Mouse (Mus musculus) bone marrow, adult 2 months (tissue): ENCODE data around the gene Crmp1. TPM values are rescaled to one million over a fixed set of nuclear protein-coding genes. Genes with fewer than 3 reads are reported as not detected.

Experiments used
- H3K27ac ChIP-seq: fragments of 200-500 bp; 2 replicates; pipeline ENCODE4 v1.5.1; 2012; ENCODE audit warnings: low read depth, mild to moderate bottlenecking, control low read depth, inconsistent platforms, low read length; ENCODE audit not compliant: control insufficient read depth, poor library complexity, insufficient read depth
- H3K4me1 ChIP-seq: fragments of 200-500 bp; 2 replicates; pipeline ENCODE4 v1.6.1; 2011; ENCODE audit warnings: low read length; ENCODE audit not compliant: control insufficient read depth, insufficient read depth
- H3K4me3 ChIP-seq: fragments of 200-500 bp; replicated peaks from 2 replicates; pipeline ENCODE3; 2011; ENCODE audit warnings: mild to moderate bottlenecking, low read depth, low read length, control low read depth; ENCODE audit not compliant: control insufficient read depth
- CTCF ChIP-seq: fragments of 200-500 bp; IDR thresholded peaks from 2 replicates; pipeline ENCODE4 v1.5.1; 2011; ENCODE audit warnings: low read length, control low read depth; ENCODE audit not compliant: control insufficient read depth, insufficient read depth
- POLR2A ChIP-seq: fragments of 200-500 bp; IDR thresholded peaks from 2 replicates; pipeline ENCODE4 v1.6.1; 2011; ENCODE audit warnings: low read depth, mild to moderate bottlenecking, control low read depth, low read length, borderline replicate concordance; ENCODE audit not compliant: control insufficient read depth
- WGBS: fragments of 180-500 bp; shearing (Covaris S2); methylation state at CpG from one replicate; pipeline ENCODE4 v1.1.7; 2018; 5-methylcytosine and 5-hydroxymethylcytosine counted together
- polyA plus RNA-seq: library from polyadenylated mRNA; stranded (reverse); fragments of >200 nt; gene quantifications from 2 replicates; pipeline ENCODE4 v1.2.4, GENCODE M21; 2011; ENCODE audit warnings: low replicate concordance; ENCODE audit not compliant: missing spikeins, insufficient read depth, insufficient read length

Crmp1 gene
- polyA plus RNA-seq, 1 experiment, result 2.8 TPM

DNA sequence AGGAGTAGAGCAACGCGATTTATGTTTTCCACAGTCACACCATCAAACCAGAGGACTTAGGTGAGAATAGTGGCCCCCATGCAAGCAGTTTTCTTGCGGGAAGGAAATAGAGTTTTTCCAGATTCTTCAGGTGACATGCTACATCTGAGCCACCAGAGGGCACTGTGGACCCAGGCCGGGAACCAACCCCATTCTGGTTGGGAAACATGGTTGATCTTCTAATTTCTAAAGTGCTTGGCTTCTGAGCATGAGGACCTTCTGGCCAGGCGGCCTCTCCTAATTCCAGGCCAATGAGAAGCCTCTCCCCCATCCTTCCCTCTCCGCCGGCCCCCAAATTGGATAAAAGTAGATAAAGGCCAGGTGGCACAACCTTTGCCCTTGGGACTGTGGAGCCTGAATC lies 56.6 kb downstream of the Crmp1 start:
- no peaks in the 10 kb centered on the region for H3K4me1 ChIP-seq
- no peak overlapping the region for H3K4me3 ChIP-seq
- 29% methylated on average over 7 of the region's 7 CpGs for WGBS
- no peak for TF ChIP-seq POLR2A
- peak; percentile 70 for TF ChIP-seq CTCF
- no peak overlapping the region for H3K27ac ChIP-seq

DNA sequence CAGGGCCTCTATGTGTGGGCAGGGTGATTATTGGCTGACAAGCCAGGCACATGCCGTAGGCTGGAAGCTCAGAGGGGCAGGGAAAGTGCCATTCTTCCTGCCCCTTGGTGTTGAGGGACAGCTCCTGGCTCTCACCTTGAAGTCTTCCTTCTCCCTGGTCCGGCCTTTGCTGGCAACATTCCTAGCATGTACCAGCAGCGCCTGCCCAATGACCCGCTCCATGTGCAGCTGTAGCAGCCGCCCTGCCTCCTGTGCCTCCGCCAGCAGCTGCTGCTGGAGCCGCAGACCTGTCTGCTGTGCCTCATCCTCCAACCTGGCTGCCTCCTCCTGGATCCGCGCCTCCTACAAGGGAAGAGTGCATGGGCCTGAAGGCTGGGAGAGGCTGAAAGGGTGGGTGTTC lies 68.3 kb downstream of the Crmp1 start:
- no peak for TF ChIP-seq POLR2A
- no peak for TF ChIP-seq CTCF
- no peak overlapping the region for H3K4me3 ChIP-seq
- H3K27ac ChIP-seq, result no peak overlapping the region
- WGBS, result 71% methylated on average over 9 of the region's 9 CpGs
- no peaks in the 10 kb centered on the region for H3K4me1 ChIP-seq

DNA sequence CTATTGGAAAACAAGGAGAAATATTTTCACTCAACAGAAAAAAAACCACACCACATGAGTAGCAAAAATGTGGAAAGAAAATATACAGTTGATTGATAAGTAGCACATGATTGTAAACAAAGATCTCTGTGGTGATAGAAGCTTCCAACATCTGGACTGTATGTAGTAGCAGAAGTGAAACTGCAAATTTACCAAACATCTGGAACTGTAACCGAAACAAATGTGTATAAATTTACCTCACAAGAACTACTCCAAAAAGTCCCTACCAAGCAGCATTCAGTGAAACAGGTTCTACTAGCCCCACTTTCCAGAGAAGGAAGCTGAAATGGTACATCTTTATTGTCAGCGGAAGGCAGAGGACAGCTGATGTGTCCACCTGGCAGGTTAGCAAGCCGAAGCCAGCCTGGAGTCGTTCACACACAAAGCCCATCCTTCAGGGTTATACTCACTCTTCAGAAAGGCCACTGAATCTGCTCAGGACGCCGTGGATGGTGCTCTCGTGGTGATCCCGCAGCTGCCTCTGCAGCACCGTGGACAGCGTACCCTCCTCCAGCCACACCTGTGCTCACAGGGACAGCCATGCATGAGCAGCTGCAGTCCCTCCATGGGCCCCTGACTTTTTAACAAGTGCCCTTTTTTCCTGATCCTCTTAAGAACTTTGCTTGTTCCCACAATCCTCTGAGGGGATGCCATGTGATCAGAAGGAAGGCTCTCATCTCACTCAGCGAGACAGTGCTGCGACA lies 71.4 kb downstream of the Crmp1 start:
- Histone ChIP-seq H3K27ac (no peak overlapping the region), H3K4me3 (no peak overlapping the region), H3K4me1 (no peaks in the 10 kb centered on the region)
- WGBS, result 79% methylated on average over 12 of the region's 12 CpGs
- TF ChIP-seq CTCF (no peak), POLR2A (peak; percentile 15; the same call in 1 of the 2 replicates)

GRCm38 (mm10) chr5:37318715-37319114 lies 77.0 kb downstream of the Crmp1 start:
- H3K4me3 ChIP-seq, result no peak overlapping the region
- WGBS, result 72% methylated on average over 6 of the region's 6 CpGs
- TF ChIP-seq POLR2A (no peak), CTCF (no peak)
- H3K4me1 ChIP-seq, result no peaks in the 10 kb centered on the region
- H3K27ac ChIP-seq, result no peak overlapping the region

DNA sequence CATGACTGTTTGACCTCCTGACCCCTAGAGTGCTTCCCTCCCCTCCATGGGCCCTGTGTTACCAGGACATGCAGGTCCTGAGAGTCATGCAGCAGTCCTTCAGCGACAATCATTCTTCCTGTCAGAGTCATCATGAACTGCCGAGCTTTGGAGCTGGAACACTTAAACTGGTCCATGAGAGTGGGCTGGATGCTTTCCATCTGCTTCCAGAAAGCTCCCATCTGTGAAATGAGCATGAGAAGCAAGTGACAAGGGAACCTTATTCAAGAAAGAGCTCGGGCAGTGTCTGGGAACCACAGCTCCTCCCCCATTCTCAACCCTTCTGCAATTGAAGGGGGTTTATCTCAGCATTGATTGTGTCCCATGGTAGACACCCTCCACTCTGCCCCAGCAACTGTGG lies 78.4 kb downstream of the Crmp1 start:
- WGBS, result 54% methylated on average over 3 of the region's 3 CpGs
- Histone ChIP-seq H3K4me3 (no peak overlapping the region), H3K27ac (no peak overlapping the region), H3K4me1 (no peaks in the 10 kb centered on the region)
- TF ChIP-seq CTCF, result no peak
- TF ChIP-seq POLR2A, result no peak

DNA sequence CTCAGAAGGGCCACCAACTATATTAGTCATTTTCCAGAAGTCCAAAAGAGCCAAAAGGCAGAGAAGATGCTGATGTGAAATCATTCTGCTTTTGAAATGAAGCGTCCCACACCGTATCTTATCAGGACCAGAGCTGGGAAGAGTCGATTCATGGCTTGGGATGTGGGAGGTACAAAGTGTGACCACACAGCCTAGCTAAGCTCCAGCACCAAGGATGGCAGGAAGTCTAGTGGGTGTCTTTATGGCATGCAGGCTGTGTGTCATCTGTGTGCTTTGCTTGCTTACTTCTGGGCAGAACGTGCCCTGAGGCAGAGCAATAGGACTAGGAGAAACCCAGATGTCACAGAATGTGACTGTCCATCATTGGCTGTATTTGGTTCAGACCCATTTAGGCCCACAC lies 79.0 kb downstream of the Crmp1 start:
- TF ChIP-seq CTCF (no peak), POLR2A (no peak)
- H3K4me1 ChIP-seq, result no peaks in the 10 kb centered on the region
- H3K4me3 ChIP-seq, result no peak overlapping the region
- no peak overlapping the region for H3K27ac ChIP-seq
- WGBS, result 75% methylated on average over 4 of the region's 4 CpGs

DNA sequence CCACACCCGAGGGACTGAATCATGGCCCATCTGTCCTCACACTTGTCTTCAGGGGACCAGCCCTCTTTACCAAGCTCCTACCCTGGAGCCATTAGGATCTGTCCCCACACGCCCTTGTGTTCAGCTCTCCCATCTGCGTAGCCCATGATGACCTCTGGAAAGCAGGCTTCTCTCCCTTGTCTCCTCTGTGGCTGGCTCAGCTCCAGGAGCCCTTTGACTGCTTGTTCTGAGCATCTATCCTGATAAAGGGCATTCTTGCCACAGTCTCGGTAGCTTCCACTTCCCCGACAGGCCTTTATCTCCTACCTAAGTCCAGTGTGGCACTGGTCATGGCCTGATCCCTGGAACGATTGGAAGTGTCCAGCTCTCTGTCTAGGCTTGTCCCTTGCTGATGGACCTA lies 84.9 kb downstream of the Crmp1 start:
- Histone ChIP-seq H3K4me1 (no peaks in the 10 kb centered on the region), H3K4me3 (no peak overlapping the region), H3K27ac (no peak overlapping the region)
- no peak for TF ChIP-seq CTCF
- no peak for TF ChIP-seq POLR2A
- WGBS, result 83% methylated on average over 6 of the region's 6 CpGs

DNA sequence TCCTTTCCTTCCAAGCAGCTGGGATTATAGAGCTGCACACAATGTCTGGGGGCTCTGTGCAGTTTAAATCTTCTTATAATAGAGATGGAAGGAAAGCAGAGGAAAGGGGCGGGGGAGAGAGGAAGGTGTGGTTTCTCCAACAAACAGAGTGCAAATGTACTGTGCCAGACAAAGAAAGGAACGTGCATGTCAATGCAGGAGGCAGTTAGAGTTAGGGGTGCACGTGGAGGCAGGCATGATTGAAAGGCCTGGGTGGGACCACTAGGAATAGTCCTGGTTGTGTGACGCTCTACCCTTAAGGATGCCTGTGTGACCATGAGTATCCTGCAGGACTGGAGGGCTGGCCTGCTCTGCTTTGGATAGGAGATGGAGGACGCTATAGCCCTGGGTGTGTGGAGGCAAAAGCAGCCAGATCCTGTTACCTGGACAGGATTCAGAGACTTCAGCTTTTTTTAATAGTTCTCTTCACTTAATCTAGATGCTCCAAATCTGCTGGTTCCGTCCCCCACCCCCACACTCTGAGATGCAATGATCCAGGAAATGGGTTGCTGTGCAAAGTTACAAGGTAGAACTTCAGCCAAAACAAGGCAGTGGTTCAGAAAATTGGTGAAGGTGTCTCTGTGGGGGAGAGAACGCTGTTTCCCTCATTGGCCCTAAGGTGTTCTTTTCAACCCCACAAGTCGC lies 88.9 kb downstream of the Crmp1 start:
- Histone ChIP-seq H3K4me1 (no peaks in the 10 kb centered on the region), H3K27ac (no peak overlapping the region), H3K4me3 (no peak overlapping the region)
- WGBS, result 62% methylated on average over 8 of the region's 8 CpGs
- TF ChIP-seq POLR2A, result no peak

DNA sequence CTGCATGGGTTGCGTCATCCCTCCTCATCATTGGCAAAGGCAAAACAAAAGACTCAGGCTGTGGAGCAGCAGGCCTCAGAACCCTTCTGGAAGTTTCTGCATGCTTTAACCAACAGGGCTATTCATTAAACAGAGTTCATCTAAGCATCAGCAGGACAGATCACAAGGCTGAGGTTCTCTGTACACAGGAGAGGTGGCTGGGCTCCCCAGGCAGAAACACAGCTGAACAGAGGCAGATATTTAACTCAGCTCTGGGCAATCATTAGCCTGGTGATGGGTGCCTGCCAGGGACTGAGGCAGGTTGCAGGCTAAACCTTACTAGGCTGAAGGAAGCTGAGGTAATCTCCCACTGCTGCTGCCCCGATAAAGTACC lies 89.4 kb downstream of the Crmp1 start:
- no peaks in the 10 kb centered on the region for H3K4me1 ChIP-seq
- no peak overlapping the region for H3K27ac ChIP-seq
- 82% methylated on average over 2 of the region's 2 CpGs for WGBS
- no peak overlapping the region for H3K4me3 ChIP-seq
- TF ChIP-seq CTCF (no peak), POLR2A (no peak)
